Mouse (Mus musculus) embryonic fibroblast, embryonic 13.5 days (primary cell): ENCODE results near the gene Slc6a9. TPM values are rescaled to one million over a fixed set of nuclear protein-coding genes. Genes with fewer than 3 reads are reported as not detected.

Experiments
- H3K27ac ChIP-seq: 2 replicates; pipeline ENCODE4 v1.5.1; 2012; ENCODE audit warnings: low read length, control low read depth, inconsistent platforms; ENCODE audit not compliant: insufficient read depth
- H3K4me1 ChIP-seq: 2 replicates; pipeline ENCODE4 v1.6.1; 2011; ENCODE audit warnings: low read length; ENCODE audit not compliant: control insufficient read depth, insufficient read depth
- H3K4me3 ChIP-seq: 2 replicates; pipeline ENCODE4 v1.5.1; 2011; ENCODE audit warnings: mild to moderate bottlenecking, control low read depth, low read length; ENCODE audit not compliant: insufficient read depth
- CTCF ChIP-seq: IDR thresholded peaks from 2 replicates; pipeline ENCODE4 v1.5.1; 2011; ENCODE audit warnings: mild to moderate bottlenecking, control low read depth, low read length, moderate library complexity, borderline replicate concordance; ENCODE audit not compliant: insufficient read depth
- POLR2A ChIP-seq: IDR thresholded peaks from 2 replicates; pipeline ENCODE4 v1.6.1; 2011; ENCODE audit warnings: low read depth, mild to moderate bottlenecking, control low read depth, low read length, moderate library complexity
- polyA plus RNA-seq: library from polyadenylated mRNA; stranded (reverse); fragments of >200 nt; gene quantifications from 2 replicates; pipeline ENCODE4 v1.2.4, GENCODE M21; 2011; ENCODE audit warnings: low read depth; ENCODE audit not compliant: missing spikeins, insufficient read length

Gene Slc6a9
- polyA plus RNA-seq, 1 experiment = 44.0 TPM

- TF ChIP-seq POLR2A = no peak
- Histone ChIP-seq H3K4me1 (no peaks in the 10 kb centered on the region; the same call in 1 of the 2 replicates), H3K4me3 (peak overlapping the region; percentile 82), H3K27ac (no peak overlapping the region)
These were observed 79.7 kb downstream of the Slc6a9 start for GRCm38 (mm10) chr4:117914031-117914430.

- TF ChIP-seq CTCF (no peak), POLR2A (peak; percentile 87)
- peak within 1 kb of the TSS; percentile 58 for H3K27ac ChIP-seq
- no peaks in the 10 kb centered on the region; the same call in 1 of the 2 replicates for H3K4me1 ChIP-seq
- H3K4me3 ChIP-seq = peak within 1 kb of the TSS; percentile 82
These were observed 80.5 kb downstream of the Slc6a9 start, which contains the start of gene Ipo13 for GRCm38 (mm10) chr4:117914591-117915442. Ipo13 (minus strand) TSS chr4:117914999.

GRCm38 (mm10) chr4:117915489-117916105 is 81.3 kb downstream of the Slc6a9 start:
- H3K27ac ChIP-seq = no peak overlapping the region
- TF ChIP-seq CTCF (no peak), POLR2A (no peak)
- H3K4me1 ChIP-seq = no peaks in the 10 kb centered on the region; the same call in 1 of the 2 replicates

GRCm38 (mm10) chr4:117916386-117916785 is 82.1 kb downstream of the Slc6a9 start:
- H3K4me3 ChIP-seq = no peak overlapping the region
- no peak for TF ChIP-seq POLR2A
- no peak for TF ChIP-seq CTCF

More at GRCm38 (mm10) chr4:117915489-117916105, 81.3 kb downstream of the Slc6a9 start:
- peak overlapping the region; percentile 82 for H3K4me3 ChIP-seq

GRCm38 (mm10) chr4:117917402-117917801 is 83.1 kb downstream of the Slc6a9 start:
- Histone ChIP-seq H3K4me3 (no peak overlapping the region), H3K4me1 (no peaks in the 10 kb centered on the region; the same call in 1 of the 2 replicates), H3K27ac (no peak overlapping the region)
- no peak for TF ChIP-seq CTCF
- TF ChIP-seq POLR2A = no peak

More at GRCm38 (mm10) chr4:117916386-117916785, 82.1 kb downstream of the Slc6a9 start:
- no peaks in the 10 kb centered on the region; the same call in 1 of the 2 replicates for H3K4me1 ChIP-seq
- H3K27ac ChIP-seq = no peak overlapping the region

- H3K4me3 ChIP-seq = no peak overlapping the region
- H3K4me1 ChIP-seq = no peaks in the 10 kb centered on the region; the same call in 1 of the 2 replicates
- no peak overlapping the region for H3K27ac ChIP-seq
- no peak for TF ChIP-seq POLR2A
- no peak for TF ChIP-seq CTCF
These were observed 83.5 kb downstream of the Slc6a9 start for GRCm38 (mm10) chr4:117917847-117918246.

GRCm38 (mm10) chr4:117918261-117918660 is 84.0 kb downstream of the Slc6a9 start:
- no peak overlapping the region for H3K27ac ChIP-seq
- H3K4me3 ChIP-seq = no peak overlapping the region
- TF ChIP-seq POLR2A (no peak), CTCF (no peak)
- no peaks in the 10 kb centered on the region; the same call in 1 of the 2 replicates for H3K4me1 ChIP-seq

GRCm38 (mm10) chr4:117918762-117919161 is 84.5 kb downstream of the Slc6a9 start:
- Histone ChIP-seq H3K4me1 (no peaks in the 10 kb centered on the region), H3K27ac (no peak overlapping the region), H3K4me3 (no peak overlapping the region)
- no peak for TF ChIP-seq CTCF
- no peak for TF ChIP-seq POLR2A

- H3K27ac ChIP-seq = no peak overlapping the region
- no peaks in the 10 kb centered on the region for H3K4me1 ChIP-seq
- no peak overlapping the region for H3K4me3 ChIP-seq
- TF ChIP-seq POLR2A = no peak
- TF ChIP-seq CTCF = no peak
These were observed 87.1 kb downstream of the Slc6a9 start for GRCm38 (mm10) chr4:117921358-117921757.

- TF ChIP-seq CTCF (no peak), POLR2A (no peak)
- no peak overlapping the region for H3K4me3 ChIP-seq
These were observed 89.1 kb downstream of the Slc6a9 start for GRCm38 (mm10) chr4:117923450-117923849.

More at GRCm38 (mm10) chr4:117923450-117923849, 89.1 kb downstream of the Slc6a9 start:
- H3K4me1 ChIP-seq = no peaks in the 10 kb centered on the region
- H3K27ac ChIP-seq = no peak overlapping the region

Other genes with a start within 250 kb of the Slc6a9 start
- gene Dmap1, start 152.2 kb upstream of the Slc6a9 start, polyA plus RNA-seq = 17.9 and 18.6 TPM in 2 replicates
- gene Gm12845, start 110.1 kb upstream of the Slc6a9 start, polyA plus RNA-seq = not detected in 2 replicates
- gene Klf17, start 68.9 kb upstream of the Slc6a9 start, polyA plus RNA-seq = not detected in 2 replicates
- gene Ccdc24, start 38.1 kb downstream of the Slc6a9 start, polyA plus RNA-seq = 0.78 and 2.5 TPM in 2 replicates
- 43.8 and 45.6 TPM in 2 replicates for gene B4galt2, start 49.0 kb downstream of the Slc6a9 start, polyA plus RNA-seq
- 137 and 146 TPM in 2 replicates for gene Atp6v0b, start 52.8 kb downstream of the Slc6a9 start, polyA plus RNA-seq
- gene Dph2, start 57.5 kb downstream of the Slc6a9 start, polyA plus RNA-seq = 6.6 and 10.0 TPM in 2 replicates
- 44.3 and 45.6 TPM in 2 replicates for gene Ipo13, start 80.5 kb downstream of the Slc6a9 start, polyA plus RNA-seq
- gene Artn, start 95.3 kb downstream of the Slc6a9 start, polyA plus RNA-seq = 2.7 and 5.8 TPM in 2 replicates